Mouse (Mus musculus) ovary, postnatal 36 days (tissue): ENCODE measurements around the gene Hdhd5.

Experiments
- DNase-seq: peaks from one replicate; pipeline ENCODE4 v3.0.0; 2022; ENCODE audit warnings: low spot score, mixed read lengths

Gene Hdhd5

GRCm38 (mm10) chr6:120483211-120483626 is 47.9 kb downstream of the Hdhd5 start:
- peak; percentile 32 for DNase-seq

- DNase-seq = no peak
Observed at GRCm38 (mm10) chr6:120482756-120483155, 48.4 kb downstream of the Hdhd5 start.

GRCm38 (mm10) chr6:120482021-120482420 is 49.1 kb downstream of the Hdhd5 start:
- DNase-seq = no peak

- DNase-seq = no peak
Observed at GRCm38 (mm10) chr6:120481538-120481937, 49.6 kb downstream of the Hdhd5 start.

GRCm38 (mm10) chr6:120480361-120480760 is 50.8 kb downstream of the Hdhd5 start:
- DNase-seq = no peak

GRCm38 (mm10) chr6:120479302-120479701 is 51.8 kb downstream of the Hdhd5 start:
- DNase-seq = no peak

GRCm38 (mm10) chr6:120475288-120475687 is 55.8 kb downstream of the Hdhd5 start:
- DNase-seq = no peak

GRCm38 (mm10) chr6:120473427-120473826 is 57.7 kb downstream of the Hdhd5 start:
- no peak for DNase-seq

GRCm38 (mm10) chr6:120472455-120473140 is 58.5 kb downstream of the Hdhd5 start:
- no peak for DNase-seq

GRCm38 (mm10) chr6:120471991-120472441 is 59.1 kb downstream of the Hdhd5 start:
- DNase-seq = no peak

- no peak for DNase-seq
Observed at GRCm38 (mm10) chr6:120470666-120471065, 60.5 kb downstream of the Hdhd5 start.

- DNase-seq = no peak
Observed at GRCm38 (mm10) chr6:120469770-120470169, 61.3 kb downstream of the Hdhd5 start.

GRCm38 (mm10) chr6:120469268-120469667 is 61.9 kb downstream of the Hdhd5 start:
- DNase-seq = no peak

GRCm38 (mm10) chr6:120468259-120468658 is 62.9 kb downstream of the Hdhd5 start:
- no peak for DNase-seq

GRCm38 (mm10) chr6:120466609-120467329 is 64.3 kb downstream of the Hdhd5 start:
- DNase-seq = no peak

GRCm38 (mm10) chr6:120465393-120465792 is 65.7 kb downstream of the Hdhd5 start:
- DNase-seq = no peak

- DNase-seq = no peak
Observed at GRCm38 (mm10) chr6:120464406-120464939, 66.6 kb downstream of the Hdhd5 start.

GRCm38 (mm10) chr6:120463884-120464283 is 67.2 kb downstream of the Hdhd5 start:
- DNase-seq = peak; percentile 28

- peak; percentile 85 for DNase-seq
Observed at GRCm38 (mm10) chr6:120463086-120463871, 67.8 kb downstream of the Hdhd5 start, which contains the start of gene Il17ra. TSS of gene Il17ra (plus strand) at chr6:120463247.

GRCm38 (mm10) chr6:120462251-120462650 is 68.9 kb downstream of the Hdhd5 start:
- DNase-seq = no peak

GRCm38 (mm10) chr6:120461217-120461616 is 69.9 kb downstream of the Hdhd5 start:
- DNase-seq = no peak
